8 mouse cellular contexts compared by ENCODE assay signal in the genomic region with DNA sequence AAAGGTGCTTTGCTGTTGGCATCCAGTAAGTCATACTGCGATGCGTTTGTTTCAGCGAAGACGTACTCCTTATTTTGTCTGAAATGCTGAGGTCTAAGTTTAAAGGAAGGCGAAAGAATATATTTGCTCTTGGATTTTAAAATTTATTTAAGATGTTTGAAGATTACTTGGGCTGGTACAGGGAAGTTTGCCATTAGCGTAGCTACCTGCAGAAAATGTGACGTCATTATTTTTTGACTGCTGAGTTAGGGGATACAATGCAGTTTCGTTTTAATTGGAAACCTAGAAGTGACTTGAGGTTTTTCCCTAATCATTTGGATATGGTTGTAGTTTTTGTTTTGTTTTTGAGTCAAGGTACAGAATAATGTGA. TPM values are rescaled to one million over a fixed set of nuclear protein-coding genes. Genes with fewer than 3 reads are reported as not detected.
DNase-seq lines count a peak whose midpoint lies in the region; ATAC-seq and TF ChIP-seq lines count a peak whose summit lies in the region.

No protein-coding gene starts in this region.

- H3K4me3 ChIP-seq in kidney, embryonic 15.5 days (replicated peaks), result peak overlapping the region; percentile 87
- H3K4me3 ChIP-seq in bone marrow, adult 2 months (replicated peaks; ENCODE audit: control insufficient read depth, low read depth, low read length), result peak overlapping the region; percentile 90
- H3K4me3 ChIP-seq in hindbrain, embryonic 15.5 days, result peak overlapping the region; percentile 65
- peak overlapping the region; percentile 78 for H3K4me3 ChIP-seq in midbrain, embryonic 16.5 days (ENCODE audit: low read depth, low read length)

- H3K27me3 ChIP-seq in kidney, embryonic 15.5 days, result no peaks in the 10 kb centered on the region
- no peaks in the 10 kb centered on the region for H3K27me3 ChIP-seq in hindbrain, embryonic 15.5 days
- H3K27me3 ChIP-seq in midbrain, embryonic 16.5 days (ENCODE audit: control insufficient read depth, insufficient read depth, low read depth, low read length), result no peaks in the 10 kb centered on the region

- no peaks in the 10 kb centered on the region for H3K9me3 ChIP-seq in kidney, embryonic 15.5 days (replicated peaks)
- H3K9me3 ChIP-seq in hindbrain, embryonic 15.5 days, result no peaks in the 10 kb centered on the region
- H3K9me3 ChIP-seq in midbrain, embryonic 16.5 days (replicated peaks; ENCODE audit: control insufficient read depth, low read length, poor library complexity, severe bottlenecking), result no peaks in the 10 kb centered on the region

- 10% methylated on average over 8 of the region's 8 CpGs for WGBS in kidney, embryonic 15.5 days
- WGBS in bone marrow, adult 2 months, result 4% methylated on average over 8 of the region's 8 CpGs
- WGBS in hindbrain, embryonic 15.5 days, result 21% methylated on average over 8 of the region's 8 CpGs
- 19% methylated on average over 8 of the region's 8 CpGs for WGBS in midbrain, embryonic 16.5 days

- TF ChIP-seq POLR2A in bone marrow, adult 2 months (IDR thresholded peaks at IDR 0.05; ENCODE audit: borderline replicate concordance, control insufficient read depth, low read depth, low read length), result no peak

- peaks cover 18% of the 10 kb centered on the region for H3K4me1 ChIP-seq in kidney, embryonic 15.5 days
- no peaks in the 10 kb centered on the region; the same call in 1 of the 2 replicates for H3K4me1 ChIP-seq in bone marrow, adult 2 months (ENCODE audit: control insufficient read depth, insufficient read depth, low read length)
- H3K4me1 ChIP-seq in hindbrain, embryonic 15.5 days (replicated peaks), result peaks cover 21% of the 10 kb centered on the region
- peaks cover 24% of the 10 kb centered on the region for H3K4me1 ChIP-seq in midbrain, embryonic 16.5 days (ENCODE audit: control insufficient read depth, insufficient read depth, low read length)

- no peak for TF ChIP-seq CTCF in bone marrow, adult 2 months (IDR thresholded peaks at IDR 0.05; ENCODE audit: control insufficient read depth, insufficient read depth, low read length)

- H3K4me2 ChIP-seq in kidney, embryonic 15.5 days, result peak overlapping the region; percentile 59
- peak overlapping the region; percentile 70 for H3K4me2 ChIP-seq in hindbrain, embryonic 15.5 days
- H3K4me2 ChIP-seq in midbrain, embryonic 16.5 days (ENCODE audit: low read length), result peak overlapping the region; percentile 72

- ATAC-seq in kidney, embryonic 15.5 days (replicated peaks; ENCODE audit: low FRiP score), result no peak
- no peak for ATAC-seq in hindbrain, embryonic 15.5 days (ENCODE audit: low FRiP score, low read depth)
- no peak for ATAC-seq in midbrain, embryonic 16.5 days
- no peak for ATAC-seq in erythroid progenitor cell, adult 5-6 weeks (replicated peaks; ENCODE audit: low FRiP score, poor library complexity, severe bottlenecking)

- no peak for DNase-seq in kidney, postnatal 4 days
- DNase-seq in gastrocnemius, postnatal 4 days (ENCODE audit: low spot score in 2 of 2), result no peak
- no peak for DNase-seq in left cerebral cortex, postnatal 4 days

- peak overlapping the region; percentile 96 for H3K27ac ChIP-seq in kidney, embryonic 15.5 days
- H3K27ac ChIP-seq in bone marrow, adult 2 months (ENCODE audit: control insufficient read depth, insufficient read depth, low read depth, low read length, poor library complexity), result no peak overlapping the region
- H3K27ac ChIP-seq in hindbrain, embryonic 15.5 days (replicated peaks), result peak overlapping the region; percentile 92
- no peak overlapping the region; the same call in 1 of the 2 replicates for H3K27ac ChIP-seq in midbrain, embryonic 16.5 days (ENCODE audit: low read length)

- peaks cover 31% of the 10 kb centered on the region for H3K36me3 ChIP-seq in kidney, embryonic 15.5 days
- H3K36me3 ChIP-seq in hindbrain, embryonic 15.5 days, result peaks cover 10% of the 10 kb centered on the region; the same call in 1 of the 2 replicates
- peaks cover 12% of the 10 kb centered on the region; the same call in 1 of the 2 replicates for H3K36me3 ChIP-seq in midbrain, embryonic 16.5 days (ENCODE audit: control insufficient read depth, insufficient read depth, low read length)

- peak overlapping the region; percentile 90 for H3K9ac ChIP-seq in kidney, embryonic 15.5 days
- H3K9ac ChIP-seq in hindbrain, embryonic 15.5 days, result peak overlapping the region; percentile 87
- peak overlapping the region; percentile 97 for H3K9ac ChIP-seq in midbrain, embryonic 16.5 days (ENCODE audit: low read depth, low read length)

- intact Hi-C loops in left cerebral cortex, postnatal 4 days (cut with DNase I), result no loop called here

RNA-seq across cellular contexts. Expression of a gene that starts 0.9 kb away (rescaled TPM):
- polyA plus RNA-seq in kidney, embryonic 15.5 days (2015; fragmentation: Nextera tagmentation; extraction: Ambion mirVana), result 237 and 247 TPM in 2 replicates
- polyA plus RNA-seq in bone marrow, adult 2 months (2011; ENCODE audit: insufficient read depth, insufficient read length, low replicate concordance, missing spikeins), result 136 and 217 TPM in 2 replicates
- 342 and 344 TPM in 2 replicates for polyA plus RNA-seq in hindbrain, embryonic 15.5 days (2015; fragmentation: Nextera tagmentation; extraction: Ambion mirVana)
- 361 and 374 TPM in 2 replicates for polyA plus RNA-seq in midbrain, embryonic 16.5 days (2015; fragmentation: Nextera tagmentation; extraction: Ambion mirVana)
- total RNA-seq in gastrocnemius, postnatal 4 days (2021), result 100 to 1,000 TPM; 179 to 191 TPM
- total RNA-seq in left cerebral cortex, postnatal 4 days (2021), result 100 to 1,000 TPM; 265 to 277 TPM
- total RNA-seq in erythroid progenitor cell, adult 5-6 weeks (2015; ENCODE audit: low replicate concordance), result 182 and 187 TPM in 2 replicates
- 108 and 119 TPM in 2 replicates for total RNA-seq in erythroid progenitor cell, adult 5-6 weeks (2017; ENCODE audit: low replicate concordance)

RNA-seq across cellular contexts. Expression of a gene that starts 37.0 kb away (rescaled TPM):
- polyA plus RNA-seq in kidney, embryonic 15.5 days (2015; fragmentation: Nextera tagmentation; extraction: Ambion mirVana), result 34.4 and 34.8 TPM in 2 replicates
- 88.1 and 157 TPM in 2 replicates for polyA plus RNA-seq in bone marrow, adult 2 months (2011; ENCODE audit: insufficient read depth, insufficient read length, low replicate concordance, missing spikeins)
- polyA plus RNA-seq in hindbrain, embryonic 15.5 days (2015; fragmentation: Nextera tagmentation; extraction: Ambion mirVana), result 40.1 and 43.1 TPM in 2 replicates
- polyA plus RNA-seq in midbrain, embryonic 16.5 days (2015; fragmentation: Nextera tagmentation; extraction: Ambion mirVana), result 40.0 and 47.5 TPM in 2 replicates
- total RNA-seq in gastrocnemius, postnatal 4 days (2021), result 10 to 100 TPM; 33.7 to 35.8 TPM
- total RNA-seq in left cerebral cortex, postnatal 4 days (2021), result 10 to 100 TPM; 69.6 to 81.4 TPM
- total RNA-seq in erythroid progenitor cell, adult 5-6 weeks (2015; ENCODE audit: low replicate concordance), result 326 and 449 TPM in 2 replicates
- total RNA-seq in erythroid progenitor cell, adult 5-6 weeks (2017; ENCODE audit: low replicate concordance), result 610 and 678 TPM in 2 replicates

RNA-seq across cellular contexts. Expression of a gene that starts 47.4 kb away (rescaled TPM):
- 11.4 and 12.4 TPM in 2 replicates for polyA plus RNA-seq in kidney, embryonic 15.5 days (2015; fragmentation: Nextera tagmentation; extraction: Ambion mirVana)
- polyA plus RNA-seq in bone marrow, adult 2 months (2011; ENCODE audit: insufficient read depth, insufficient read length, low replicate concordance, missing spikeins), result 2.0 TPM in 1 of 2 replicates, not detected in the other
- polyA plus RNA-seq in hindbrain, embryonic 15.5 days (2015; fragmentation: Nextera tagmentation; extraction: Ambion mirVana), result 21.8 and 23.9 TPM in 2 replicates
- polyA plus RNA-seq in midbrain, embryonic 16.5 days (2015; fragmentation: Nextera tagmentation; extraction: Ambion mirVana), result 28.3 and 34.5 TPM in 2 replicates
- 10 to 100 TPM; 12.6 to 14.0 TPM for total RNA-seq in gastrocnemius, postnatal 4 days (2021)
- 10 to 100 TPM; 26.0 to 30.7 TPM for total RNA-seq in left cerebral cortex, postnatal 4 days (2021)
- total RNA-seq in erythroid progenitor cell, adult 5-6 weeks (2015; ENCODE audit: low replicate concordance), result not detected in 2 replicates
- 1.1 TPM in 1 of 2 replicates, not detected in the other for total RNA-seq in erythroid progenitor cell, adult 5-6 weeks (2017; ENCODE audit: low replicate concordance)

Comparison
In these comparisons a context has a peak if more than half of its experiments do, and no peak if none do; other contexts are left out.
1. H3K27ac ChIP-seq: peak in kidney, embryonic 15.5 days (single experiment) and hindbrain, embryonic 15.5 days (single experiment); none in bone marrow, adult 2 months (single experiment) and midbrain, embryonic 16.5 days (single experiment).
2. Peak in every context shown above with its lines, with median percentiles within 50 percentile points of each other: H3K4me2 ChIP-seq, H3K4me3 ChIP-seq and H3K9ac ChIP-seq.